Mouse (Mus musculus) ES-Bruce4 (cell line): ENCODE data around the gene Clk3. TPM values are rescaled to one million over a fixed set of nuclear protein-coding genes. Genes with fewer than 3 reads are reported as not detected.
"Not testable (repeated sequence)": the region's sequence is repeated elsewhere in the genome, so short reads cannot be mapped to it uniquely, and the experiment has no call there.

ENCODE experiments used
- H3K27ac ChIP-seq: 2 replicates; pipeline ENCODE4 v1.5.1; 2012; ENCODE audit warnings: low read length, inconsistent platforms; ENCODE audit not compliant: insufficient read depth
- H3K27me3 ChIP-seq: 2 replicates; pipeline ENCODE4 v1.6.1; 2012; ENCODE audit warnings: mild to moderate bottlenecking, low read length, inconsistent platforms; ENCODE audit not compliant: control insufficient read depth, poor library complexity, insufficient read depth, severe bottlenecking
- H3K36me3 ChIP-seq: 2 replicates; pipeline ENCODE4 v1.6.1; 2012; ENCODE audit warnings: inconsistent platforms, mild to moderate bottlenecking, low read length, moderate library complexity; ENCODE audit not compliant: control insufficient read depth, poor library complexity, insufficient read depth, severe bottlenecking
- H3K4me1 ChIP-seq: one replicate; pipeline ENCODE4 v1.8.1; 2011; ENCODE audit warnings: low read length; ENCODE audit not compliant: control insufficient read depth, insufficient read depth
- H3K4me3 ChIP-seq: 2 replicates; pipeline ENCODE4 v1.5.1; 2011; ENCODE audit warnings: low read depth, mild to moderate bottlenecking, low read length
- H3K9ac ChIP-seq: 2 replicates; pipeline ENCODE4 v1.6.1; 2012; ENCODE audit warnings: low read depth, mild to moderate bottlenecking, inconsistent platforms; ENCODE audit not compliant: poor library complexity, severe bottlenecking
- H3K9me3 ChIP-seq: replicated peaks from 2 replicates; pipeline ENCODE4 v1.6.1; 2012; ENCODE audit warnings: mild to moderate bottlenecking, low read length, inconsistent platforms; ENCODE audit not compliant: control insufficient read depth, poor library complexity, insufficient read depth, severe bottlenecking
- CTCF ChIP-seq: IDR thresholded peaks from one replicate; pipeline ENCODE4 v1.8.1; 2011; ENCODE audit warnings: low read depth, low read length
- EP300 ChIP-seq: IDR thresholded peaks from 2 replicates; pipeline ENCODE4 v1.6.1; 2011; ENCODE audit warnings: low read depth, low read length; ENCODE audit not compliant: insufficient read depth
- POLR2A ChIP-seq: IDR thresholded peaks from one replicate; pipeline ENCODE4 v1.8.1; 2011; ENCODE audit warnings: low read length; ENCODE audit not compliant: insufficient read depth
- polyA plus RNA-seq: library from polyadenylated mRNA; stranded (reverse); fragments of >200 nt; gene quantifications from 2 replicates; pipeline ENCODE4 v1.2.4, GENCODE M21; 2011; ENCODE audit warnings: low read depth; ENCODE audit not compliant: missing spikeins, insufficient read depth, insufficient read length

Clk3 gene
- polyA plus RNA-seq, 1 experiment = 71.2 TPM

DNA sequence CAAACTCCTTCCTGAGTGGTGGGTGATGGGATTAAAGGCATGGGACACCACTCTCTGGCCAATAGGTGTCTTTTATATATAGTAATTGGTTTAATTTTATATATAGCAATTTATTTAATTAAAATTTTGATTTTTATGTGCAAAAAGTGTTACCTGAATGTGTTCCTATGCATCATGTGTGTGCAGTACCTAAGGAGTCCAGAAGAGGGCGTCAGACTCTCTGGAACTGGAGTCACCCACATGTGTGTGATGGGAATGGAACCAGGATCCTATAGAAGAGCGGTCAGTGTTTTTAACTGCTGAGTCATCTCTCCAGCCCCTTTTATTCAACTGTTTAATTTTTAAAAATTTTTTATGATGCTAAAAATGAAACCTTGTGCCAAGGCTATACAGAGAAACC is 53.5 kb downstream of the Clk3 start:
- Histone ChIP-seq H3K9ac (no peak overlapping the region), H3K36me3 (peaks cover 42% of the 10 kb centered on the region), H3K4me3 (no peak overlapping the region), H3K27me3 (no peaks in the 10 kb centered on the region), H3K9me3 (no peaks in the 10 kb centered on the region), H3K27ac (no peak overlapping the region), H3K4me1 (no peaks in the 10 kb centered on the region)
- TF ChIP-seq CTCF (no peak), POLR2A (no peak), EP300 (no peak)

DNA sequence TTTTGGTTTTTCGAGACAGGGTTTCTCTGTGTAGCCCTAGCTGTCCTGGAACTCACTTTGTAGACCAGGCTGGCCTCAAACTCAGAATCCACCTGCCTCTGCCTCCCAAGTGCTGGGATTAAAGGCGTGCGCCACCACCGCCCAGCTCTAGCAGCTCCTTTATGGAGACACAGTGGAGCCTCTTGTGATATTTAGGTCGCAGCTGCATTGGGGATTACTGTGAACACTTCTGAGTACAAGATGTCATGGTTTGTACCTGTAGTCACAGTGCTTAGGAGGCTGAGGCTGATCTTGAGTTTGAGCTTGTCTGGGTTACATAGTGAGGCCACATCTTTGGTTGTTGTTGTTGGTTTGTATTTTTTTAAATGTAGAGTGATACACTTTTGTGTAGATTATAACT is 55.4 kb downstream of the Clk3 start:
- not testable (repeated sequence) for H3K9ac ChIP-seq, H3K9me3 ChIP-seq

DNA sequence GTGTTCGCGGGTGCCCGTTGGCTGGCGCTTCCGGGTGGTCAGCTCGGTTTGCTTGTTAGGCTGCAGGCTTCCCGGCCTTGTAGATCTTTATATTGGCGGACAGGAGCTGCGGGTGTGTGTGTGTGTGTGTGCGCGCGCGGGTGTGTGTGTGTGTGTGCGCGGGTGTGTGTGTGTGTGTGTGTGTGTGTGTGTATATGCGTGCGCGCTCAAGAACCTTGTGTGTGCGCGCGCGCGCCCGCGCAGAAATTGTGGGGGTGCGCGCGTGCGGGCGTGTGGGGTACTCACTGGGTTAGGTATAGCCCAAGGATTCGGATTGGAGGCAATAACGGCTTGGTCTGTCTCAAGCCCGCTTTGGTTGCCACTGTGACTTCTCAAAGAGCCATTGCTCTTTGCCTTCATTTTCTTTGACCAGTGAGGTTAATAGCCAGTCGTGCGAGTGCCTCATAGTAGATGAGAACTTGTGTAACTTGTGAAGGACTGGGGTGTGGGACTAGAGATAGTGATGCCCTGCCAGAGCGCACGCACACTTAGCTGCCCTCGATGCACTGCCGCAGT is 56.9 kb downstream of the Clk3 start:
- TF ChIP-seq POLR2A (no peak), EP300 (no peak), CTCF (no peak)

More for the DNA sequence above, 55.4 kb downstream of the Clk3 start:
- H3K27ac ChIP-seq, H3K4me3 ChIP-seq, H3K4me1 ChIP-seq, H3K27me3 ChIP-seq: not testable (repeated sequence)
- H3K36me3 ChIP-seq = peaks cover 27% of the 10 kb centered on the region

GRCm38 (mm10) chr9:57708068-57708719 is 57.5 kb downstream of the Clk3 start, which contains the start of gene Edc3:
Edc3 (plus strand) TSS chr9:57708540.
- peaks cover 14% of the 10 kb centered on the region; the same call in 1 of the 2 replicates for H3K36me3 ChIP-seq
- peak within 1 kb of the TSS; percentile 56 for H3K27ac ChIP-seq
- H3K4me1 ChIP-seq = no peaks in the 10 kb centered on the region

More for the DNA sequence above, 56.9 kb downstream of the Clk3 start:
- H3K9me3 ChIP-seq = no peaks in the 10 kb centered on the region
- H3K9ac ChIP-seq = peak overlapping the region; percentile 85
- H3K36me3 ChIP-seq = peaks cover 19% of the 10 kb centered on the region; the same call in 1 of the 2 replicates
- H3K27ac ChIP-seq = no peak overlapping the region
- H3K4me3 ChIP-seq = peak overlapping the region; percentile 88
- H3K4me1 ChIP-seq = no peaks in the 10 kb centered on the region
- H3K27me3 ChIP-seq = no peaks in the 10 kb centered on the region

DNA sequence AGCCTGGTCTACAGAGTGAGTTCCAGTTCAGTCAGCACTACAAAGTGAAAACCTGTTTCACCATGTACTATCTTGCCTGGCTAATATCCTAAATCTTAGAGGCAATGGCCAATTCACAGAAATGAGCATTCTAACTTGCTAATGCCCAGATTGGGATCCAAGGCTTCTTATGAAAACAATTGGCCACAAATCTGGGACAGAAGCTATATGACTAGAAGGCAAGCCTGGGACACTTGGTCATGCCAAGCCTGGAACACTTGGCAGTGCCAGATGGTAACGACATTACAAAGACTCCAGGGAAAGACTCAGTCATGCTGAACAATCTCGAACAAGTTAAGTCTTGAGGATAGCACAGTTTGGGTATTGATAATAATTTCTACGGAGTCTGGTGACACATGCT is 59.2 kb downstream of the Clk3 start:
- Histone ChIP-seq H3K9ac (no peak overlapping the region), H3K9me3 (no peaks in the 10 kb centered on the region), H3K27ac (no peak overlapping the region), H3K4me1 (no peaks in the 10 kb centered on the region), H3K4me3 (no peak overlapping the region), H3K27me3 (no peaks in the 10 kb centered on the region), H3K36me3 (peaks cover 3% of the 10 kb centered on the region; the same call in 1 of the 2 replicates)
- TF ChIP-seq CTCF = no peak
- no peak for TF ChIP-seq EP300
- TF ChIP-seq POLR2A = no peak

More at GRCm38 (mm10) chr9:57708068-57708719, 57.5 kb downstream of the Clk3 start, which contains the start of gene Edc3:
- Histone ChIP-seq H3K27me3 (no peaks in the 10 kb centered on the region), H3K9ac (peak within 1 kb of the TSS; percentile 85), H3K4me3 (peak within 1 kb of the TSS; percentile 88), H3K9me3 (no peaks in the 10 kb centered on the region)
- TF ChIP-seq CTCF (no peak), POLR2A (peak; percentile 47)

Other genes with a start within 250 kb of the Clk3 start
- 490 and 512 TPM in 2 replicates for gene Cox5a, start 244.6 kb downstream of the Clk3 start, polyA plus RNA-seq
- gene Fam219b, start 228.3 kb downstream of the Clk3 start, polyA plus RNA-seq = 9.0 and 11.8 TPM in 2 replicates
- gene Mpi, start 213.1 kb downstream of the Clk3 start, polyA plus RNA-seq = 39.1 TPM in 2 replicates
- gene Scamp2, start 204.9 kb downstream of the Clk3 start, polyA plus RNA-seq = 26.6 and 31.0 TPM in 2 replicates
- 10.1 TPM in 2 replicates for gene Ulk3, start 176.4 kb downstream of the Clk3 start, polyA plus RNA-seq
- gene Cplx3, start 159.6 kb downstream of the Clk3 start, polyA plus RNA-seq = not detected in 2 replicates
- not detected in 2 replicates for gene Lman1l, start 145.1 kb downstream of the Clk3 start, polyA plus RNA-seq
- gene Csk, start 112.2 kb downstream of the Clk3 start, polyA plus RNA-seq = 30.7 and 35.5 TPM in 2 replicates
- gene Cyp1a2, start 82.2 kb downstream of the Clk3 start, polyA plus RNA-seq = 0.37 TPM in 1 of 2 replicates, not detected in the other
- gene Cyp1a1, start 77.9 kb downstream of the Clk3 start, polyA plus RNA-seq = 1.2 and 1.8 TPM in 2 replicates
- gene Edc3, start 57.3 kb downstream of the Clk3 start, polyA plus RNA-seq = 22.0 and 26.3 TPM in 2 replicates
- 87.8 and 93.0 TPM in 2 replicates for gene Arid3b, start 70.9 kb upstream of the Clk3 start, polyA plus RNA-seq
- gene Ubl7, start 145.1 kb upstream of the Clk3 start, polyA plus RNA-seq = 67.5 and 69.1 TPM in 2 replicates
- gene Sema7a, start 174.3 kb upstream of the Clk3 start, polyA plus RNA-seq = 1.7 and 2.1 TPM in 2 replicates
- 0.41 and 0.45 TPM in 2 replicates for gene Cyp11a1, start 240.6 kb upstream of the Clk3 start, polyA plus RNA-seq